Mouse (Mus musculus) embryonic facial prominence, embryonic 11.5 days (tissue): Measurements from ENCODE around the gene Kcnh6. TPM values are rescaled to one million over a fixed set of nuclear protein-coding genes. Genes with fewer than 3 reads are reported as not detected.
A peak's percentile ranks its signal among the peaks of the same experiment; 100 is the strongest.

Experiments used
- ATAC-seq: fragments of 200-750 bp; cut with Nextera tagmentation; replicated peaks from 2 replicates; pipeline ENCODE4 v1.8.0; 2017; ENCODE audit warnings: low read depth; ENCODE audit not compliant: insufficient number of reproducible peaks, low FRiP score, low TSS enrichment
- DNase-seq: peaks from one replicate; pipeline ENCODE4 v3.0.0-alpha.2; 2015; ENCODE audit warnings: low spot score
- H3K27ac ChIP-seq: fragments of 300-500 bp; sonication (generic); replicated peaks from 2 replicates; pipeline ENCODE4 v1.5.1; 2014; ENCODE audit warnings: mild to moderate bottlenecking, low read depth, low read length, control low read depth
- H3K27me3 ChIP-seq: fragments of 300-500 bp; sonication (generic); 2 replicates; pipeline ENCODE4 v1.6.1; 2014; ENCODE audit warnings: mild to moderate bottlenecking, low read length, moderate library complexity, mixed read lengths; ENCODE audit not compliant: control insufficient read depth, insufficient read depth
- H3K36me3 ChIP-seq: fragments of 300-500 bp; sonication (generic); replicated peaks from 2 replicates; pipeline ENCODE4 v1.6.1; 2014; ENCODE audit warnings: low read depth, mild to moderate bottlenecking, low read length, moderate library complexity, mixed read lengths; ENCODE audit not compliant: control insufficient read depth, insufficient read depth
- H3K4me1 ChIP-seq: fragments of 300-500 bp; sonication (generic); 2 replicates; pipeline ENCODE4 v1.6.1; 2014; ENCODE audit warnings: low read length, mixed read lengths; ENCODE audit not compliant: control insufficient read depth, insufficient read depth
- H3K4me2 ChIP-seq: fragments of 300-500 bp; sonication (generic); 2 replicates; pipeline ENCODE4 v1.6.1; 2014; ENCODE audit warnings: low read depth, mild to moderate bottlenecking, control low read depth, low read length, moderate library complexity
- H3K4me3 ChIP-seq: fragments of 300-500 bp; sonication (generic); 2 replicates; pipeline ENCODE4 v1.5.1; 2014; ENCODE audit warnings: low read depth, low read length, control low read depth
- H3K9ac ChIP-seq: fragments of 300-500 bp; sonication (generic); replicated peaks from 2 replicates; pipeline ENCODE4 v1.6.1; 2014; ENCODE audit warnings: mild to moderate bottlenecking, control low read depth, low read length
- H3K9me3 ChIP-seq: fragments of 300-500 bp; sonication (generic); replicated peaks from 2 replicates; pipeline ENCODE4 v1.6.1; 2016; ENCODE audit warnings: mild to moderate bottlenecking, low read length, inconsistent platforms, mixed read lengths; ENCODE audit not compliant: control insufficient read depth
- WGBS: fragments of 180-500 bp; shearing (Covaris S2); extraction: QIAGEN DNeasy Blood & Tissue Kit; methylation state at CpG from one replicate; pipeline ENCODE4 v1.1.7; 2014; 5-methylcytosine and 5-hydroxymethylcytosine counted together
- polyA plus RNA-seq: library from polyadenylated mRNA; unstranded; fragments of >200 nt; fragmentation: Nextera tagmentation; extraction: Ambion mirVana; gene quantifications from 2 replicates; pipeline ENCODE4 v1.2.1, GENCODE M21; 2014

Gene Kcnh6
- polyA plus RNA-seq, 1 experiment from 2014 or later = 0.32 TPM

DNA sequence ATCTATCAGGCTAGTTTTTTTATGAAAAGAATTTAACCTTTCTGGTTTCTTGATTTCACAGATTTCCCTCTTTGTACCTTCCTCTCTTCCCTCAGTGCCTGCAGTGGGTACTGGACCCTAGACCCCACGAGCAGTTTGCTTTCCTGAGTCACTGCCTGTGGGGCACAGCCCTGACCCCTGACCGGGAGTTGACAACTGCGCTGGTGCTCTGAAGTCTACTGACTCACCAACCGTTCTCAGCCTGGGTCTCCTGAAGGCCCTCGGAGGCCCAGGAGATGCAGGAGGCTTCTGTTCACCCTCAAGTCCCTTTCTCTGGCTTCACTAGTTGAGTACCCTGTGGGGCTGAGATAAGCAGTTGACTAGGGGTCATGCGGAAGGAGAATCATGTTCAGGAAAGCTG lies 47.4 kb downstream of the Kcnh6 start:
- Histone ChIP-seq H3K4me1 (no peaks in the 10 kb centered on the region), H3K36me3 (peaks cover 6% of the 10 kb centered on the region), H3K9me3 (no peaks in the 10 kb centered on the region), H3K27ac (no peak overlapping the region), H3K9ac (no peak overlapping the region), H3K4me3 (no peak overlapping the region), H3K27me3 (no peaks in the 10 kb centered on the region), H3K4me2 (no peak overlapping the region)
- ATAC-seq (no peak), DNase-seq (no peak)
- WGBS = 92% methylated on average over 6 of the region's 6 CpGs

- 90% methylated on average over 8 of the region's 8 CpGs for WGBS
These were observed 49.0 kb downstream of the Kcnh6 start for GRCm38 (mm10) chr11:106056819-106057491.

GRCm38 (mm10) chr11:106058020-106058419 lies 50.1 kb downstream of the Kcnh6 start:
- H3K9me3 ChIP-seq = no peaks in the 10 kb centered on the region
- H3K4me2 ChIP-seq = no peak overlapping the region
- no peak for ATAC-seq
- H3K4me1 ChIP-seq = no peaks in the 10 kb centered on the region
- H3K27me3 ChIP-seq = no peaks in the 10 kb centered on the region
- H3K27ac ChIP-seq = no peak overlapping the region
- H3K9ac ChIP-seq = no peak overlapping the region
- no peak overlapping the region for H3K4me3 ChIP-seq
- H3K36me3 ChIP-seq = peaks cover 6% of the 10 kb centered on the region
- WGBS = 76% methylated on average over 8 of the region's 8 CpGs
- DNase-seq = no peak

More at GRCm38 (mm10) chr11:106056819-106057491, 49.0 kb downstream of the Kcnh6 start:
- H3K9ac ChIP-seq = no peak overlapping the region
- no peaks in the 10 kb centered on the region for H3K9me3 ChIP-seq
- no peak for ATAC-seq
- H3K4me1 ChIP-seq = no peaks in the 10 kb centered on the region
- H3K4me3 ChIP-seq = no peak overlapping the region
- no peak for DNase-seq
- peaks cover 6% of the 10 kb centered on the region for H3K36me3 ChIP-seq
- H3K4me2 ChIP-seq = no peak overlapping the region
- no peak overlapping the region for H3K27ac ChIP-seq
- no peaks in the 10 kb centered on the region for H3K27me3 ChIP-seq

DNA sequence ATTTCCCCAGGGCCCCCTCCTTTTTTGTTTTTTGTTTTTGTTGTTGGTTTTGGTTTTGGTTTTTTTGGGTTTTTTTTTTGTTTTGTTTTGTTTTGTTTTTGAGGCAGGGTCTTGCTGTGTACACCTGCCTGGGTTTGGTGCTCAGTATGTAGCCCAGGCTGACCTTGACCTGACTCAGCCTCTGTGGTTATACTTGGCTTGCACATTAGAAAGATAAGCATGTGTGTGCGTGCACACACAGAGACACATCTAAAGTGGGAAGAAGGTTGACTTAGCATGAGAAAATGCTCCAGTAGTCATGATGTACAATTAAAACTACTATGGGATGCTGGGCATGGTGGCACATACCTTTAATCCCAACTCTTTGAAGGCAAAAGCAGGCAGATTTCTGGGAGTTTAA lies 52.6 kb downstream of the Kcnh6 start:
- DNase-seq (no peak), ATAC-seq (no peak)
- no peaks in the 10 kb centered on the region for H3K4me1 ChIP-seq
- no peak overlapping the region for H3K27ac ChIP-seq
- 85% methylated on average over 1 of the region's 1 CpGs for WGBS
- H3K36me3 ChIP-seq = peaks cover 3% of the 10 kb centered on the region
- no peak overlapping the region for H3K4me2 ChIP-seq
- H3K27me3 ChIP-seq = no peaks in the 10 kb centered on the region
- no peak overlapping the region for H3K4me3 ChIP-seq
- no peaks in the 10 kb centered on the region for H3K9me3 ChIP-seq
- H3K9ac ChIP-seq = no peak overlapping the region

DNA sequence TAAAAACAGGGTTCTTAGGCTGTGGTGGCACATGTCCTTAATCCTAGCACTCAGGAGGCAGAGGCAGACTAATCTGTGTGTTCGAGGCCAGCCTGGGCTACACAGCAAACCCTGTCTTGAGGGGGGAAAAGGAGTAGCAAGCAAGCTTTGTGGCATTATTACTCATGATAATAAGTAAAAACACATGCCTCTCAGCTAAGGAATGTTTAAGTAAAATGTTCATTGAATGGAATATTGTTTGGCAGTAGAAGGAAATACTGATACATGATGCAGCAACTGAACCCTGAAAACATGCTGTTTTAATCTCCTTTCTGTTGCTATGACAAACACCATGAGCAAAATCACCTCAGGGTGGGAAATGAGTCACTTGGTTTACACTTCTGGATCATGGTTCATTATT lies 53.4 kb downstream of the Kcnh6 start:
- Histone ChIP-seq H3K4me3 (no peak overlapping the region), H3K9me3 (no peaks in the 10 kb centered on the region), H3K4me1 (no peaks in the 10 kb centered on the region), H3K36me3 (peaks cover 3% of the 10 kb centered on the region), H3K27me3 (no peaks in the 10 kb centered on the region), H3K9ac (no peak overlapping the region), H3K4me2 (no peak overlapping the region), H3K27ac (no peak overlapping the region)
- DNase-seq = no peak
- no peak for ATAC-seq
- WGBS = 90% methylated on average over 1 of the region's 1 CpGs

DNA sequence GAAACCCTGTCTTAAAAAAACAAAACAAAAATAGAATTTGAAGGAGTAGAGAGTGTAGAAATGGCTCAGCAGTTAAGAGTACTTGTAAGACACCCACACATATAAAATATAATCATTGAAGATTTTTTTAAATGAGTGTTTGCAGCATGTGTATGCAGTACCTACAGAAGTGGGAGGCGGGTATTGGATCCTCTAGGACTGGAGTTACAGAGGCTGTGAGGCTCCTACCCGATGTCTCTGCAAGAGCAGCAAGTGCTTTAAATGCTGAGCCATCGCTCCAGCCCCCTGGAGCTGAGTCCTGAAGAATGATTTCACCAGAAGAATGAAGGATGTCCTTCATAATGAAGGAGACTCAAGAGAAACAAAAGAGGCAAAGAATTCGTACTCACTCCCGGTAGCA lies 55.8 kb downstream of the Kcnh6 start:
- ATAC-seq = no peak
- H3K9me3 ChIP-seq = no peaks in the 10 kb centered on the region

DNA sequence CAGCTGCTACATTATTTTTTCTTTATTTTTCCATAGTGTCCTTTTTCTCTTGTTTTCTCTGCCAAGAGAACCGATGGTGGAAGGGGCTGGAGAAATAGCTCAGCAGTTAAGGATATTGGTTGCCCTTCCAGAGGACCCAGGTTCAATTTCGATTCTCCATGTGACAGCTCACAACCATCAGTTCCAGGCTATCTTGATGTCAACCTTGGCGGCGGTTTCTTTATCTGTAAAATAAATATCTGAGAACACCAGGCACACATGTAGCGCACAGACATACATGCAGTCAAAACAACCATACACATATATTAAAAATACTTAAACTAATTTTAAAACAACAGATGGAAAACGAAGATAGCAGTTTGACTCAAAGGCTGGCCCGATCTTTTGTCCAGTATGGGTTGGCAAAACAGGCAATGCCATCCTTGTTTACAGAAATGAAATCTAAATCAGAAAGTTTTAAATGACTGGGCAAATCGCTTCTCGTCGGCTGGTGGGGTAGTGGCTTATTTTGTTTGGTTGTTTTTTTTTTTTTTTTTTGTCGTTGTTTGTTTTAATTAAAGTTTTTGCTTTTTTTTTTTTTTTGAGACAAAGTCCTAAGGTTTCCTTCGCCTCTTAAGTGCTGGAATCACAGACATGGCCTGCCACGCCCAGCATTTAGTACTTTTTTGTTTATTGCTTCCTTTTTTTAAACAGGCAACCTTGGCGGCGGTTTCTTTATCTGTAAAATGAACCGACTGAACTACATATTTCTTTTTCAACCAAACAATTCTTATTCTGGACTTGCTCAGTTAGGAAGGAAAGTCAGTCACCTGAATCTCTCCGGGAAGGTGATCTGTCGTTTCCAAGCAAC lies 57.4 kb downstream of the Kcnh6 start:
- Histone ChIP-seq H3K4me1 (no peaks in the 10 kb centered on the region), H3K27me3 (no peaks in the 10 kb centered on the region), H3K9ac (peak overlapping the region; percentile 88), H3K36me3 (no peaks in the 10 kb centered on the region), H3K4me2 (peak overlapping the region; percentile 67), H3K9me3 (no peaks in the 10 kb centered on the region), H3K4me3 (peak overlapping the region; percentile 86), H3K27ac (no peak overlapping the region; the same call in 1 of the 2 replicates)
- 45% methylated on average over 18 of the region's 18 CpGs for WGBS
- DNase-seq = no peak
- no peak for ATAC-seq

More for the DNA sequence above, 55.8 kb downstream of the Kcnh6 start:
- Histone ChIP-seq H3K4me2 (no peak overlapping the region), H3K4me3 (no peak overlapping the region), H3K4me1 (no peaks in the 10 kb centered on the region), H3K36me3 (no peaks in the 10 kb centered on the region), H3K27ac (no peak overlapping the region), H3K27me3 (no peaks in the 10 kb centered on the region), H3K9ac (no peak overlapping the region)
- no peak for DNase-seq
- 81% methylated on average over 5 of the region's 5 CpGs for WGBS
